Mouse (Mus musculus): ENCODE measurements at regions not wholly inside any gene's neighbourhood (a gene's known extent, or its start where the extent isn't known, plus 50 kb on each side); places are given as distances from the start of the nearest gene placed in this dataset.

DNA sequence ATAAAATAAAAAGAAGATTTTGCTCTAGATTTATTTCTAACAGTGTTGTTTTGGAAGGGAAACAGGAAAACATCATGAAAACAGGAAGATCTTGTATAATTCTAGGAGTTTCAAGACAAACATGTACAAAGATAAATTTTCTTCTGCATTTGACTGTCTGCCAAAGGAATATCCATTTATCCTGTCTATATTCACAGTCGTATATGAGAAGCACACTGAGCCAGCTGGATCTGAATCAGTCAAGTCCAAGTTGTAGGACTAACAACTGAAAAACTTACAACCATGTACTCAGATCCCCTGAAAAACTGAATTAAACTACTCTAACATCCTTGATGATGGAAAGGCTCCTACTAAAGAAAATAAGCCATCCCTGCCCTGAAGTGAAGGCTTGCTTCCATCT lies 348.2 kb downstream of the Mllt3 start:
- TF ChIP-seq GATA1 (IDR thresholded peaks at IDR 0.05; ENCODE audit: borderline replicate concordance, low read length) = no peak
- no peak for TF ChIP-seq FLI1 (IDR thresholded peaks at IDR 0.05; ENCODE audit: low read length)
